Mouse (Mus musculus): ENCODE results near the gene Ttc27. TPM values are rescaled to one million over a fixed set of nuclear protein-coding genes. Genes with fewer than 3 reads are reported as not detected.

The Ttc27 gene
- total and polyA plus RNA-seq, 2 experiments from 2014 or later: 12.2 to 12.9 TPM

GRCm38 (mm10) chr17:74772364-74772763 is 54.8 kb downstream of the Ttc27 start:
- WGBS: 93% methylated on average over 4 of the region's 4 CpGs
- DNase-seq (ENCODE audit: low spot score): no peak
- H3K4me1 ChIP-seq (ENCODE audit: insufficient read depth, low read length): no peaks in the 10 kb centered on the region

GRCm38 (mm10) chr17:74773556-74773955 is 56.0 kb downstream of the Ttc27 start:
- no peaks in the 10 kb centered on the region for H3K36me3 ChIP-seq (ENCODE audit: insufficient read depth, low read length)
- H3K4me3 ChIP-seq (ENCODE audit: low read length): no peak overlapping the region
- H3K9ac ChIP-seq (replicated peaks; ENCODE audit: low read length): no peak overlapping the region
- no peak overlapping the region for H3K27ac ChIP-seq
- no peaks in the 10 kb centered on the region for H3K27me3 ChIP-seq (ENCODE audit: insufficient read depth, low read length)
- H3K9me3 ChIP-seq (ENCODE audit: low read length): no peaks in the 10 kb centered on the region
- no peak overlapping the region for H3K4me2 ChIP-seq (ENCODE audit: low read depth, low read length)
- WGBS: 37% methylated on average over 5 of the region's 5 CpGs
- TF ChIP-seq CTCF (IDR thresholded peaks at IDR 0.05; ENCODE audit: low read depth): no peak
- ATAC-seq (no peak), DNase-seq (ENCODE audit: low spot score) (no peak)
- no peaks in the 10 kb centered on the region for H3K4me1 ChIP-seq (ENCODE audit: insufficient read depth, low read length)

More at GRCm38 (mm10) chr17:74772364-74772763, 54.8 kb downstream of the Ttc27 start:
- no peak for TF ChIP-seq CTCF (IDR thresholded peaks at IDR 0.05; ENCODE audit: low read depth)
- Histone ChIP-seq H3K4me2 (ENCODE audit: low read depth, low read length) (no peak overlapping the region), H3K36me3 (ENCODE audit: insufficient read depth, low read length) (no peaks in the 10 kb centered on the region), H3K9ac (replicated peaks; ENCODE audit: low read length) (no peak overlapping the region), H3K9me3 (ENCODE audit: low read length) (no peaks in the 10 kb centered on the region), H3K27ac (no peak overlapping the region), H3K4me3 (ENCODE audit: low read length) (no peak overlapping the region), H3K27me3 (ENCODE audit: insufficient read depth, low read length) (no peaks in the 10 kb centered on the region)
- no peak for ATAC-seq

- no peaks in the 10 kb centered on the region for H3K4me1 ChIP-seq (ENCODE audit: insufficient read depth, low read length)
- H3K9me3 ChIP-seq (ENCODE audit: low read length): no peaks in the 10 kb centered on the region
- ATAC-seq (no peak), DNase-seq (ENCODE audit: low spot score) (no peak)
- no peak for TF ChIP-seq CTCF (IDR thresholded peaks at IDR 0.05; ENCODE audit: low read depth)
- 89% methylated on average over 4 of the region's 4 CpGs for WGBS
- H3K4me3 ChIP-seq (ENCODE audit: low read length): no peak overlapping the region
- no peak overlapping the region for H3K9ac ChIP-seq (replicated peaks; ENCODE audit: low read length)
- no peak overlapping the region for H3K4me2 ChIP-seq (ENCODE audit: low read depth, low read length)
- no peaks in the 10 kb centered on the region for H3K27me3 ChIP-seq (ENCODE audit: insufficient read depth, low read length)
- H3K36me3 ChIP-seq (ENCODE audit: insufficient read depth, low read length): no peaks in the 10 kb centered on the region
- no peak overlapping the region for H3K27ac ChIP-seq
These were observed 62.6 kb downstream of the Ttc27 start for GRCm38 (mm10) chr17:74780133-74780532.

GRCm38 (mm10) chr17:74780627-74781026 is 63.1 kb downstream of the Ttc27 start:
- Histone ChIP-seq H3K9ac (replicated peaks; ENCODE audit: low read length) (no peak overlapping the region), H3K27me3 (ENCODE audit: insufficient read depth, low read length) (no peaks in the 10 kb centered on the region), H3K4me2 (ENCODE audit: low read depth, low read length) (no peak overlapping the region), H3K4me1 (ENCODE audit: insufficient read depth, low read length) (no peaks in the 10 kb centered on the region), H3K4me3 (ENCODE audit: low read length) (no peak overlapping the region), H3K27ac (no peak overlapping the region), H3K9me3 (ENCODE audit: low read length) (no peaks in the 10 kb centered on the region), H3K36me3 (ENCODE audit: insufficient read depth, low read length) (no peaks in the 10 kb centered on the region)
- no peak for TF ChIP-seq CTCF (IDR thresholded peaks at IDR 0.05; ENCODE audit: low read depth)
- DNase-seq (ENCODE audit: low spot score) (no peak), ATAC-seq (no peak)
- 94% methylated on average over 9 of the region's 9 CpGs for WGBS

- DNase-seq (ENCODE audit: low spot score) (no peak), ATAC-seq (no peak)
- Histone ChIP-seq H3K27ac (no peak overlapping the region), H3K4me1 (ENCODE audit: insufficient read depth, low read length) (no peaks in the 10 kb centered on the region), H3K27me3 (ENCODE audit: insufficient read depth, low read length) (no peaks in the 10 kb centered on the region), H3K4me2 (ENCODE audit: low read depth, low read length) (no peak overlapping the region), H3K9me3 (ENCODE audit: low read length) (no peaks in the 10 kb centered on the region), H3K9ac (replicated peaks; ENCODE audit: low read length) (no peak overlapping the region), H3K36me3 (ENCODE audit: insufficient read depth, low read length) (no peaks in the 10 kb centered on the region), H3K4me3 (ENCODE audit: low read length) (no peak overlapping the region)
- TF ChIP-seq CTCF (IDR thresholded peaks at IDR 0.05; ENCODE audit: low read depth): no peak
These were observed 64.4 kb downstream of the Ttc27 start for GRCm38 (mm10) chr17:74781911-74782310.

GRCm38 (mm10) chr17:74785586-74785985 is 68.1 kb downstream of the Ttc27 start:
- 86% methylated on average over 5 of the region's 5 CpGs for WGBS

GRCm38 (mm10) chr17:74786198-74786734 is 68.7 kb downstream of the Ttc27 start:
- Histone ChIP-seq H3K4me2 (ENCODE audit: low read depth, low read length) (no peak overlapping the region), H3K27ac (no peak overlapping the region), H3K4me3 (ENCODE audit: low read length) (no peak overlapping the region), H3K36me3 (ENCODE audit: insufficient read depth, low read length) (no peaks in the 10 kb centered on the region), H3K27me3 (ENCODE audit: insufficient read depth, low read length) (no peaks in the 10 kb centered on the region), H3K4me1 (ENCODE audit: insufficient read depth, low read length) (no peaks in the 10 kb centered on the region), H3K9me3 (ENCODE audit: low read length) (no peaks in the 10 kb centered on the region), H3K9ac (replicated peaks; ENCODE audit: low read length) (no peak overlapping the region)
- no peak for DNase-seq (ENCODE audit: low spot score)
- ATAC-seq: no peak
- no peak for TF ChIP-seq CTCF (IDR thresholded peaks at IDR 0.05; ENCODE audit: low read depth)
- WGBS: 90% methylated on average over 10 of the region's 10 CpGs

More at GRCm38 (mm10) chr17:74785586-74785985, 68.1 kb downstream of the Ttc27 start:
- no peaks in the 10 kb centered on the region for H3K4me1 ChIP-seq (ENCODE audit: insufficient read depth, low read length)
- no peak overlapping the region for H3K4me3 ChIP-seq (ENCODE audit: low read length)
- no peak overlapping the region for H3K27ac ChIP-seq
- no peaks in the 10 kb centered on the region for H3K27me3 ChIP-seq (ENCODE audit: insufficient read depth, low read length)
- ATAC-seq (no peak), DNase-seq (ENCODE audit: low spot score) (no peak)
- no peaks in the 10 kb centered on the region for H3K36me3 ChIP-seq (ENCODE audit: insufficient read depth, low read length)
- no peak for TF ChIP-seq CTCF (IDR thresholded peaks at IDR 0.05; ENCODE audit: low read depth)
- no peak overlapping the region for H3K4me2 ChIP-seq (ENCODE audit: low read depth, low read length)
- no peak overlapping the region for H3K9ac ChIP-seq (replicated peaks; ENCODE audit: low read length)
- H3K9me3 ChIP-seq (ENCODE audit: low read length): no peaks in the 10 kb centered on the region

Data from hindbrain, postnatal 0 days (tissue).